Mouse (Mus musculus) ES-Bruce4 (cell line): ENCODE results near the gene Pcnx4. TPM values are rescaled to one million over a fixed set of nuclear protein-coding genes. Genes with fewer than 3 reads are reported as not detected.
A peak's percentile ranks its signal among the peaks of the same experiment; 100 is the strongest.

Experiments
- H3K27ac ChIP-seq: 2 replicates; pipeline ENCODE4 v1.5.1; 2012; ENCODE audit warnings: low read length, inconsistent platforms; ENCODE audit not compliant: insufficient read depth
- H3K27me3 ChIP-seq: 2 replicates; pipeline ENCODE4 v1.6.1; 2012; ENCODE audit warnings: mild to moderate bottlenecking, low read length, inconsistent platforms; ENCODE audit not compliant: control insufficient read depth, poor library complexity, insufficient read depth, severe bottlenecking
- H3K36me3 ChIP-seq: 2 replicates; pipeline ENCODE4 v1.6.1; 2012; ENCODE audit warnings: inconsistent platforms, mild to moderate bottlenecking, low read length, moderate library complexity; ENCODE audit not compliant: control insufficient read depth, poor library complexity, insufficient read depth, severe bottlenecking
- H3K4me1 ChIP-seq: one replicate; pipeline ENCODE4 v1.8.1; 2011; ENCODE audit warnings: low read length; ENCODE audit not compliant: control insufficient read depth, insufficient read depth
- H3K4me3 ChIP-seq: 2 replicates; pipeline ENCODE4 v1.5.1; 2011; ENCODE audit warnings: low read depth, mild to moderate bottlenecking, low read length
- H3K9ac ChIP-seq: 2 replicates; pipeline ENCODE4 v1.6.1; 2012; ENCODE audit warnings: low read depth, mild to moderate bottlenecking, inconsistent platforms; ENCODE audit not compliant: poor library complexity, severe bottlenecking
- H3K9me3 ChIP-seq: replicated peaks from 2 replicates; pipeline ENCODE4 v1.6.1; 2012; ENCODE audit warnings: mild to moderate bottlenecking, low read length, inconsistent platforms; ENCODE audit not compliant: control insufficient read depth, poor library complexity, insufficient read depth, severe bottlenecking
- CTCF ChIP-seq: IDR thresholded peaks from one replicate; pipeline ENCODE4 v1.8.1; 2011; ENCODE audit warnings: low read depth, low read length
- EP300 ChIP-seq: IDR thresholded peaks from 2 replicates; pipeline ENCODE4 v1.6.1; 2011; ENCODE audit warnings: low read depth, low read length; ENCODE audit not compliant: insufficient read depth
- POLR2A ChIP-seq: IDR thresholded peaks from one replicate; pipeline ENCODE4 v1.8.1; 2011; ENCODE audit warnings: low read length; ENCODE audit not compliant: insufficient read depth
- polyA plus RNA-seq: library from polyadenylated mRNA; stranded (reverse); fragments of >200 nt; gene quantifications from 2 replicates; pipeline ENCODE4 v1.2.4, GENCODE M21; 2011; ENCODE audit warnings: low read depth; ENCODE audit not compliant: missing spikeins, insufficient read depth, insufficient read length

The Pcnx4 gene
- 11.4 and 13.0 TPM in 2 replicates for polyA plus RNA-seq

DNA sequence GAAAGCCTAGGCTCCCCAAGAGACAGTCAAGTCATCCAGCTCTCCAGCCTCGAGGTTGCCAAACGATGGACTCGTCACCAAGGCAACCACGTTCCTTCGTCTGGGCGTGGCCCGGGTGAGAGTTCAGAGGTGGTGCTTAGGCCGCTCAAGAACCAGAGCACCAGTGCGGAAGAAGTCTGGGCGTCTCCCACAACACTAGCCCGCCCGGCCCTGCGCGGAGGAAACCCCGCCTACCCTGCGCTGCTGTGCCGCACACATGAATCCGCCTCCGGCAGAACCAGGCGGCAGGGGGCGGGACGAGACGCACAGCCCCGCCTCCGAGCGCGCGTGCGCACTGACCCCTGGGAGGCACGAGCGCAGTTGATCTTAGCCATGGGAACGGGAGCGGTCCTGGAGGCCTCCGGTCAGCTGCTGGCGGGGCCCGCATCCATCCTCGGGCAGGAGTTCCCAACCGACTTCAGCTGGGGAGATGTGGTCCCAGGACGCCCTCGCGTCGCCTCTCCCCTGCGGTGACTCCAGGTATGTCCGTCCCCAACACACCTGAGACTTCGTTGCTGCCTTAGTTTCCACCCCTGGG lies at the start of gene Pcnx4:
TSS of gene Pcnx4 (plus strand) at position 363 of the 577 bp plus-strand sequence.
- TF ChIP-seq POLR2A (peak; percentile 66), EP300 (peak; percentile 71; the same call in 1 of the 2 replicates), CTCF (no peak)
- Histone ChIP-seq H3K4me3 (peak within 1 kb of the TSS; percentile 83), H3K27ac (no peak within 1 kb of the TSS), H3K27me3 (no peaks in the 10 kb centered on the region), H3K36me3 (peaks cover 5% of the 10 kb centered on the region; the same call in 1 of the 2 replicates), H3K9ac (peak within 1 kb of the TSS; percentile 37), H3K4me1 (no peaks in the 10 kb centered on the region), H3K9me3 (no peaks in the 10 kb centered on the region)

DNA sequence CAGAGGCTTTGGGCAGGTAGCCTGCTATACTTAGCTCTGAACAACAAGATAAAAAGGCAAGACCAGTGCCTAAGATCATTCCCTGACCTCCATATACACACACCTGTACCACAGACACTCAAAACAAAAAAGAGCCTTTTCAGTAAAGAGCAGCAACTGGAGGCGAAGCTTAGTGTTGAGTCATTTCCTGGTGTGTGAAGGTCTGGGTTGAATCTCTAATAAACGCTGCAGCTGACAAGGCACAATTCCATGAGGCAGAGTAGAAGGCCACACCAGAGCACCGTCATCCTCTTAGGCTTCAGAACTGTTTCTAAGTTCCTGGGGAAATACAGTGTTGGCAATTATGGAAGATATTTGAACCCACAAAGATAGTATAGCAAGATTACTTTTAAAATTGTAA lies 48.7 kb upstream of the Pcnx4 start:
- TF ChIP-seq EP300 (no peak), CTCF (no peak), POLR2A (no peak)
- Histone ChIP-seq H3K4me1 (no peaks in the 10 kb centered on the region), H3K36me3 (no peaks in the 10 kb centered on the region), H3K4me3 (no peak overlapping the region), H3K9me3 (no peaks in the 10 kb centered on the region), H3K9ac (no peak overlapping the region), H3K27me3 (no peaks in the 10 kb centered on the region), H3K27ac (no peak overlapping the region)

DNA sequence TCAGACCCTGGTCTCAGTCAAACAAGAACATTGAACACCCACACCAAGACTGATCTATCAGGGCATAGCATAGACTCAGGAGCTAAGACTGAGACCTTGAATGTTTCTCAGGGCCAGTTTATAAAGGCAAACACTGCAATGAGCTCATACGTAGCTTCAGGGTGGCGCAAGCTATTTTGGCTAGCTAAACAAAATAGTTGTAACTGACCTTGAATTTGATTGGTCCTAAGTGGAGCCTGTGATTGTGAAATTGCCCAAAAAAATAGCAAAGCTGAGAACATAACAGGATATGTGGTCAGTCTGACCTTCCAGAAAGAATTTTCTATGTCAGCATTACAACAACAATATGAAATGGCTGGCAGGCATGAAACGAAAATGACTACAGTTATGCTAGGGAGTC lies 46.2 kb upstream of the Pcnx4 start:
- no peak overlapping the region for H3K27ac ChIP-seq
- H3K4me1 ChIP-seq, result no peaks in the 10 kb centered on the region
- H3K4me3 ChIP-seq, result no peak overlapping the region
- TF ChIP-seq CTCF (no peak), POLR2A (no peak), EP300 (no peak)
- no peaks in the 10 kb centered on the region for H3K9me3 ChIP-seq
- H3K36me3 ChIP-seq, result no peaks in the 10 kb centered on the region
- H3K9ac ChIP-seq, result no peak overlapping the region
- H3K27me3 ChIP-seq, result no peaks in the 10 kb centered on the region

DNA sequence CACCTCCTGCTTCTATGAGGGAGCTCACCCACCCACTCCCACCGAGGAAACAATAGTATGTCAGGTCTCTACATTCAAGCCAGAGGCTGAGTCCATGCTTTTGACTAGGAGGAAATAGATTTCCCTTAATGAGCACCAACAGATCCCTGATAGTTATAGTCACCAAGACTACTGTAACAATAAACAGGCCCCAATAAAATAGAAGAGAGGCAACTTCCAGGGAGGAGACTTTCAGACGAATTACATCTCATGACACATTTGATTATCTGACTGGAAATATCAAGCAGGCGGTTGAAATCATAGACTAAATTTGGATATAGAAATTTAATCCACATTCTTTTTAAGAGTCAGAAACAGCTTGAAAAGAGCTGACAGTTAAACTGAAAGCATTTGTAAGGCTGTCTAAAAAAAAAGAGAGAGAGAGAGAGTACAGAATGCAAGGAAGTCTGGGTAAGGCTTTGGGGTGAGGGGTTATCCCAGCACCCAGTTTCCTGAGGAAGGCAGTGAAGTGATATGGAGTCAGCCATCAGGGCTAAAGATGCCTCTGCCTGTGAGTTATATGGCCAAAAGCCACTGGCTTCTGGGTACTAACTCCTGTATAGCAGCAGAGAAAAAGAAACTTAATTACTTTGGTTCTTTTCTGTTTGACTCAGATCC lies 45.0 kb upstream of the Pcnx4 start:
- no peaks in the 10 kb centered on the region for H3K9me3 ChIP-seq
- H3K36me3 ChIP-seq, result no peaks in the 10 kb centered on the region
- no peak overlapping the region for H3K27ac ChIP-seq
- TF ChIP-seq POLR2A, result no peak
- no peak for TF ChIP-seq CTCF
- TF ChIP-seq EP300, result no peak
- H3K9ac ChIP-seq, result no peak overlapping the region
- no peaks in the 10 kb centered on the region for H3K27me3 ChIP-seq
- H3K4me1 ChIP-seq, result no peaks in the 10 kb centered on the region
- H3K4me3 ChIP-seq, result no peak overlapping the region

DNA sequence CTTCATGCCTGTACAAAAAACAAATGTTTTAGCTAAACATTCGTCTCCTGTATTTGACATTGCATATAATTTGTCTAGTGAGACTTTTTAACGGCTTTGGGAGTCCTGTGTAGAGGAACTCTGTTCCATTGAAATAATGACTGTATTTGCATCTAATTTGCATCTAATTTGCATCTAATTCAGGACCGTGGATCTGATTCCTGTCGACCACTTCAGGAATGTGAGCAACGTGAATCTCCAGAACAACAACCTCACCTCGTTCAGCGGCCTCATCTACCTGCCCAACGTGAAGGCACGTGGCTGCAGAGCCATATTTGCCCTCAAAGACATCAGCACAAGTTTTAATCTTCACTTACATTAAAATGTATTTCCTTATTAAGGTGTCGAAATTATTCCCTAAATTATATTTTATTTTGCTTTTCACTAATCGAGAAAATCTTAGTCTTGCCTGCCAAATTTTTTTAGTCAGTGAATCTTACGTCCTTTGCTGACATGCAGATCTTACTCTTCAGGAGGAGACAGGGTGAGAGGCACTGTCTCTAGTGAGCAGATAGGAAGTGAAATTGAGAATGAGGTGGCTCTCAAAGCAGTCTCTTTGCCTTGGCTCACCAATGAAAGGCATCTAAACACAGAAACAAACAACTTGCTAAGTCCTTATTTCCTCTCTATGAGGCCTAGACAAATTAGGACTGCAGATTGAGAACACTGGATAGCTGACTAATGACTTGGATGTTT lies 39.1 kb upstream of the Pcnx4 start:
- H3K9me3 ChIP-seq, result no peaks in the 10 kb centered on the region
- H3K9ac ChIP-seq, result no peak overlapping the region
- H3K36me3 ChIP-seq, result no peaks in the 10 kb centered on the region
- TF ChIP-seq EP300 (no peak), POLR2A (no peak), CTCF (no peak)
- H3K27me3 ChIP-seq, result no peaks in the 10 kb centered on the region
- no peak overlapping the region for H3K27ac ChIP-seq
- peaks cover 2% of the 10 kb centered on the region for H3K4me1 ChIP-seq
- H3K4me3 ChIP-seq, result no peak overlapping the region

DNA sequence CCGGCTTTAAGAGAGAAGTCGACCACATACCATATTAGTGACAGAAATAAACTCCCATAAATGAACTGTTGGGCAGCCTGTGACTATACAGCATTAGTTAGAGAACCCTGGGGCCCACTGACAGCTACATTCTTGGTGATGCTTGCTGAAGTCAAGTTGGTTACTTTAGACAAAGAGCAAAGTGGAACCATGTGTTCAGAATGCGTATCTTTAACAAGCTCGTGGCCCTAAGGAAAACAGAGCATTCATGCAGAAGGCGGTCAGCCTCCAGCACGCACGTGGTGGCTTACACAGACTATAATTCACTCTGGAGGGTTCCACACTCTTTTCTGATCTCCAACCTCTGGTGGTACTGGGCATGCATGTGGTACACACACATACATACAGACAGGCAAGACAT lies 26.6 kb upstream of the Pcnx4 start:
- Histone ChIP-seq H3K36me3 (no peaks in the 10 kb centered on the region), H3K27ac (no peak overlapping the region)
- no peak for TF ChIP-seq CTCF
- no peak for TF ChIP-seq EP300
- TF ChIP-seq POLR2A, result no peak

More for the DNA sequence above, 26.6 kb upstream of the Pcnx4 start:
- no peaks in the 10 kb centered on the region for H3K27me3 ChIP-seq
- no peaks in the 10 kb centered on the region for H3K4me1 ChIP-seq
- no peak overlapping the region for H3K9ac ChIP-seq
- no peak overlapping the region for H3K4me3 ChIP-seq
- H3K9me3 ChIP-seq, result no peaks in the 10 kb centered on the region
